Mouse (Mus musculus): ENCODE data around the gene Kat8.

Gene Kat8

DNA sequence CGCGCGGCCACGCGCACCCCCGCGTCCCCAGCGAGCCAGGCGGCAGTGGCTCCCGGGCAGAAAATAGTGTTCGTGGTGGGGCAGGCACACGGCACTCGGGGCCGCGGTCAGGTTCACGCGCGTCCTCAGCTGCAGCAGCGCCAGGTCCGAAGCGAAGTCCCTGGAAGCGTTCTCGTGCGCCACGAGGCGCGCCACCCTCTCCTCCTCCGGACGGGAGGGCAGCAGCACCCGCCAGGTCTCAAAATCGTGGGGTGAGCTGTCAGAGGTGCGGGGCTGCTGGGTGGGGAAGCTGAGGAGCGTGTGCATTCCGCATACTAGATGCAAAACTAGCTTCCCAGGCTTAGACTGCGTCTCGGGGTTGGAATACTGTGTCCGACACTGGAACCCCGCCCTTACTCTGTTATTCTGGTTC, 23.4 kb downstream of the Kat8 start:
- no peak for TF ChIP-seq GATA4 (IDR thresholded peaks at IDR 0.05; ENCODE audit: insufficient replicate concordance, low read length)

DNA sequence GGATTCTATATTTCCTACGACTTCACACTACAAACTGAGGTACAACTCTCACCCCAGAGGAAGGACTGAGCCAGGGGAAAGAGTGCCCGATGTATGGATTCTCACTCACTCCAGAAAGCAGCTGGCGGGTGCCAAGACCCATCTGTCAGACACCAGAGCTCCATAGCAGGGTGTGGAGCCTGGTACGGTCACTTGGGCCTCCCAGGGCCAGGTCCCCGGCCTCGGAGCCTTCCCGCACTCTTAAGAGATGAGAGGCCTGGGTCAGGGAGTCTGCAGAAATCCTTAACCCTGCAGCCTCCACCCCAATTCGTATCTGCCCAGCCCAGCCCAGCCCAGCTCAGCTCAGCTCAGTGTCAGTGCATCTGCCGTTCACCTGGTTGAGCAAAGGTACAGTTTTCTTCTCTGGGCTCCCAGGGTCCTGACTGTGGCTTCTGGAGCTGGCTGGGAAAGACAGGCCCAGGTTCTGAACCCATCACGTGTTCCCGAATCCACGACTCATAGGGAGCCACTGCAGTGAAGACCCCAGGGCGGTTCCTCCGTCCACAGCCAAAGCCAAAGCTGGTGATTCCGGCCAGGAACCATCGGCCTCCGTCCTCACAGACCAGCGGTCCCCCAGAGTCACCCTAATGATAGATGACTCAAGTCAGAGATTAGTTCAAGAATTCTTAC, 24.0 kb downstream of the Kat8 start:
- no peak for TF ChIP-seq GATA4 (IDR thresholded peaks at IDR 0.05; ENCODE audit: insufficient replicate concordance, low read length)

DNA sequence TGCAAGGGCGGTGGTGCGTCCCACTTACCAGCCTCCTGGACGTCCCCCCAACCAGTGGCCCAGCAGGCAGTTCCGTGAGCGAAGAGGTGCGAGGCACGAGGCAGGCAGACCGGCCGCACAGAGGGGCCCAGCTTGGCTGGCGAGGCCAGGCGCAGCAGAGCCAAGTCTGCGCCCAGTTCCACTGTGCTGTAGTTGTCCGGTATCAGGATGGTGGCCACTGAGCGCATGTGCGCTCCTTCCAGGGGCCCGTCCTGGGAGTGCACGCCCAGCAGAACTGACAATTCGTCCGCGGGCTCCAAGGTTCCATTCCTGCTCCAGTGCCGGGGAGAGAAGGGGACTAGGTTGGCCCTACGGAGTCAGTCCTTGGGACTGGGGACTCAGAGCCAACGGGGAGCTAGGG, 32.3 kb downstream of the Kat8 start:
- TF ChIP-seq GATA4 (IDR thresholded peaks at IDR 0.05; ENCODE audit: insufficient replicate concordance, low read length), result no peak

DNA sequence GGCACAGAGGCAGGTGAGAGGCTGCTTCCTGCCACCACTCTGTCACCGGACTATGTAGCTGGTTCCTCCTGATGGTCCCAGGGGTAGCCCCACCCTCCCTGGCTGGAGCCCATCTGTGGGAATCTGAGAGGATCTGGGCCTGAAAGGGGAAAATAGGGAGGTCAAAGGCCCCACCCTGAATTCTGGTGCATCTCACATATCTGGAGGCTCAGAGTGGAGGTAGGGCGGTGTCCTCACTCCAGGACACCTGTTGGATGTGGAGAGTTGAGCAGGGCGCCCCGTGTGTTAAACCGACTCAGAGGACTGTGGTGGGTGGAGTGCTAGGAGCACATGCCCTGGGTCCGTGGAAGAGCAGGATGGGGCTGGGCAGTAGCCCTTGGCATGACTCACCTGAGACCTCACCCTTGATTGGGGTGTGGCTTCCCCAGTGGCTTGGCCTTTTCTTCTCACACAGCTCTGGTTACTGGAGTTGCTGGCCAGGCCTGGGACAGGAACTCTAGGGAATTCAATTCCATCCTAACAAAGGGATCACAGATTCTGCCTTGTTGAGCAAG, 34.2 kb downstream of the Kat8 start, which contains the start of gene Prss36:
Prss36 (minus strand) TSS at position 256 of the 554 bp plus-strand sequence.
- no peak for TF ChIP-seq GATA4 (IDR thresholded peaks at IDR 0.05; ENCODE audit: insufficient replicate concordance, low read length)

DNA sequence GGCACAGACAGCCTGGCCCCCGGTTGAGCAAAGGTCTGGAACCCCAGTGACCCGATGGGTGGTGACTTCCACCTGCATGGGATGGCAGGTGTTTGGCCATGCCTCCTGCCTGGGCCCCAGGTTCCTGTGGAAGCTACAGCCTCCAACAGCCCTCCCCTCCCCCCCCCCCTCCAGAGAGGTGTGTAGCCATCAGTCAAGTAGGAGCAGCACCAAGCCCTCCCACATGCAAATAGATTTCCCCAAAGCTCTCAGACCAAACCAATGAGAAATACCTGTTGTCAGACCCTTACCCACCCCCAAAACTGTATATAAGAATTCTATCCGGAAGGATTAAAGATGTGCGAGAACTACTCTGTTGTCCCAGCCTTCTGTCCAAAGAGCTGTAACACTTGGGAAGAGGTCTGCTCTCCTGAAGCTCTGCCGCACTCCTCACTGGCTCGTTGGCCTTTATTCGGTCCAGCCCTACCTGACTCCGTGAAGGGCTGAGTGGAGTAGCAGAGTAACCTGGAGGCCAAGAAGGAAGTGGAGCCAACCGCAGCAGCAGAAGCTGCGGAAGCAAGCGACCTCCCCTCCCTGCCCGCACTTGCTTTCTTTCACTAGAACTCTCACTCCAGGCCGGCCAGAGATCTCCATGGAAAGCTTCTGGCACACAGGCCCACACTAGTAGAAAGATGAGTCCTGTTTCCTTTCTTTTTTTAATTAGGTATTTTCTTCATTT, 40.7 kb downstream of the Kat8 start:
- no peak for TF ChIP-seq GATA4 (IDR thresholded peaks at IDR 0.05; ENCODE audit: insufficient replicate concordance, low read length)

DNA sequence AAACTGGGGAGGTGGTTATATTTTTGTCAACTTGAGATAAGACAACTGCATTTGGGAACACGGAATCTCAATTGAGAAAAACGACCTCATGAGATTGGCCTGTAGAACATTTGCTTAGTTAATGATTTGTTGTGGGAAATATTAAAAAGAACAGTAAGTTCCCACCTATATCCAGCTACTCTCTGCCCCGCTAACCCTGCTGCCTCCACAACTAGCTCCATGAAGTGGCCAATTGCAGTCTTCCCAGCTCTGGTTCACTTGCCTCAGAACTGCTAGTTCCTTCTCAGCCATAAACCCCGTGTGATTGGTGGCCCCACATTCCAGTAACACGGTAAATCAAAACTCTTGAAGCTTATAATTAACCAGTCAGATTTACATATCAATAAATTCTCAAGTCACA, 47.0 kb downstream of the Kat8 start:
- no peak for TF ChIP-seq GATA4 (IDR thresholded peaks at IDR 0.05; ENCODE audit: insufficient replicate concordance, low read length)

DNA sequence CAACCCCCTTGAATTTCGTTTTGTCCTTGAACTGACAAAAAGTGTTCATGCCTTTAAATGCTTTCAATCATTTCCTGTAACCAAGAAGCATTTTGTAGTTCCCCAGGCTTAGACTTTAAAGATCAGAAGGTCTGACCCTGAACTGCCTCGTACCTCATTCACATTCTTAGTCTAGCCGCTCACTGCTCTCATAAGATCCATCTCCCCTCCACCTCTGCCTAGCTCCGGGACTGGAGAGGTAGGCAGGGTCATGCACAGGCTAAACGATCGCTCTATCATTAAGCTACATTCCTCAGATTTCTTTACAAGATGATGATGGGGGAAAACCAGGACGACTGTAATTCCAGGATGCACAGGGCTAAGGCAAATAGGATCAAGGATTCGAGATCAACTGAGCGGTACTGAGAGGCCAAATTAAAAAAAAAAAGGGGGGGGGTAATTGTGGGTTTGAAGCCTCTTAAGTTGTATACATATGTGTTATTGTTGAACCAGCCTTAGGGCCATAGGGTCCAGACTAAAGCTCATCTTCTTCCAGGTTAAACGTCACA, 54.1 kb downstream of the Kat8 start:
- no peak for TF ChIP-seq GATA4 (IDR thresholded peaks at IDR 0.05; ENCODE audit: insufficient replicate concordance, low read length)

DNA sequence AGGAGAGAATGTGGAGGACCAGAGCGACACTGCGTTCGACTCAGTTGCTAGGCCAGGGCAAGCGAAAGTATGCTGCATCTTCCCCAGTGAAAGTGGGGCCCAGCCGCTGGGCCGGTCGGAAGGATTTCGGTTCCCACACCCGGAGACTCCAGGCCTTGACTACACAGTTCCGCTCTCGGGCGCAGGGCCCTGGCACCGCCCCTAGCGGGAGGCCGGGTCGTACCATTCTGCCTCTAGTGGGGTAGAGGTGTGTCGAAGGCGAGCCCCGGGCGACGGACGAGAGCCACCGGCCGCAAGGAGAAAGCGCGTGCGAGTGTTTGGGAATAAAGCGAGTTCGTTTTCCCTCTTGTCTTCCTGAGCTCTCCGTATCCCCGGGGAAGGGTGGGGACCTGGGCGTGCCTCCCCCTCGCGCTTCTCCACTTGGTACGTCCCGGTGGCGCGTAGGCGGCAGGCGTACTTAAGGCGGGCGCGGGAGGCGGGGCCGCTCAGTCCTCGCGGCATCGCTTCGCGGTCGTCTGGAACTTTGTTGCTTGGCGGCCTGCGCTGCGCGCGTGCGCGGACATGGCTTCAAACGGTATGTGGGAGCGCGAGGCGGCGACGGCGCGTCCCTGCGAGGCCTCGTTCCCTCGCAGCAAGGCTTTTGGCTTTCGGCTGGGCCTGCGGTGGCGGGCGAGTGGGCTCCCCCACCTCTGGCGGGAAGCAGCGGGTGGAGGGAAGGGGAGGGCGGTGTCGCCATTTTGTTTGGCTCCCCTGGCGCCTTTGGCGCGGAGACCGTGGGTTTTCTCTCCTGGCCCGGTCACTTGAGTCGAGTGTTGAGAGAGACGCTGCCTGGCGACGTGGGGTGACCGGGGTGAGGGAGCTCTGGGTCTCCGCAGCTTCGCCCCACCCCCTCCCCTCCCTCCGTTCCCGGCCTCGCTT, 54.9 kb downstream of the Kat8 start, which contains the start of gene Fus:
Fus (plus strand) TSS at position 454 of the 918 bp plus-strand sequence.
- no peak; the same call in 1 of the 2 replicates for TF ChIP-seq GATA4 (IDR thresholded peaks at IDR 0.05; ENCODE audit: insufficient replicate concordance, low read length)

DNA sequence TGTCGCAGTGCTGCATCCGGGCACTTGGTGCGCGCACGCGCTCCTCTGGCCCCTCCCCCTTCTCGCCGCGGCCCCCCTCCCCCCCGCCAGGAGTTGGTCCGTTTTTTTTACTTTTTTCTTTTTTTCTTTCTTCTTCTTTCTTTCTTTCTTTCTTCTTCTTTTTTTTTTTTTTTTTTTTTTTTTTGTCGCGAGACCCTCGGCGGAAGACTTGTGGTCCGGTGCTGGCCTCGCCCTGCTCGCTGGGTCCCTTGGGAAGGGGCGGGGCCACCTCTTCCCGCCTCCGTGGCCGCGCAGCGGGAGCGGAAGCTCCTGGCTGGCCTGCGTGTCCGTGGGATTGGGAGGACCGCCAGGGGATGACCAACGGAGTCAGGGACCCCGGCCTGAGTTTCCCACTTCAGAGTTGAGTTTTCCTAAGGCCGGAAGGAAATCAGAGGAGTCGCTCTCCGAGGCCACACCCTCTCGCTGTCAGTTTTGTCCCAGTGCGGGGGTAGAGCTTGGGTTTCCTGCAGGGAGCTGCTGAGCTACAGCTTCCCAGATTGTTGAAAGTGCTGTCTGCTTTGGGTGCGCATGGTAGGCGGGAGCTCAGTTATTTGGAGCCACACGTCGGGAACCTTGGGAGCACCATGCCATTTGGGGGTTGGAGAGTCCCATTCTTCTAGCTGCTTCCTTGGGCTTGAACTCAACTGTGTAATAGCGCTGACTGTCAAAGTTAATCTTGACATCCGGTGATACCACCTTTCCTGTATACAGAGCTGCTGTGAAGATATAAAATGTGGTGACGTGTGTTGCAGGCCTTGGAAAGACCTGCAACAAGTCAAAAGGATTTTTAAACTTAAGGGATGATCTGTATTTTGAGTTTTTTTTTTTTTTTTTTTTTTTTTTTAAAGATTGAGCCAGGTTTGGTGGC, 55.9 kb downstream of the Kat8 start:
- TF ChIP-seq GATA4 (IDR thresholded peaks at IDR 0.05; ENCODE audit: insufficient replicate concordance, low read length), result peak; percentile 58; the same call in 1 of the 2 replicates

DNA sequence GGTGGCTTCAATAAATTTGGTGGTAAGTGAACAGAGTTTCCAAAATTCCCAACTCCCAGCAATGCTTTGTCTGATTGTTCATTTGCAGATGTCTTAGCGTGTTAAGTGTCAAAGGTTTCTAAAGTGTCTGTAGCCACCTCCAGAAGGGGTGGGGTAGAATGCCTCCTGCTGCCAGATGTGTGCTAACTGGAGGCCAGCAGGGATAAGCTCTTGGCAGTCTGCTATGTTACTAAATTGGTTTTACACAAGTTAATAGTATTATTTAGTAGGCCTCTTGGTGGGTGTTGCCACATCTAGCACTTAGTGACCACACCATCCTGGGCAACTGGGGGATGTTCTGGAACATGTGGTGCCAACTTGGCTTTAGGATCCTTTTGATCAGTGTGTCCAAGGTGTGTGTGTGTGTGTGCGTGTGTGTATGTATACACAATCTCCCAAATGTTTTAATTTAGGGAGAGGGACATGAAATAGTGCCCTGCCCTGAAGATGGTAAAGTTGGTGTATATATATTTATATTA, 62.2 kb downstream of the Kat8 start:
- TF ChIP-seq GATA4 (IDR thresholded peaks at IDR 0.05; ENCODE audit: insufficient replicate concordance, low read length), result no peak
